Mouse (Mus musculus) E14TG2a.4 (cell line): ENCODE results near the gene Crx.

ENCODE experiments used
- CTCF ChIP-seq: conservative IDR thresholded peaks from 2 replicates; pipeline ENCODE4 v1.5.1; 2014; ENCODE audit warnings: low read length
- NANOG ChIP-seq: IDR thresholded peaks from 2 replicates; pipeline ENCODE4 v1.6.1; 2014; ENCODE audit warnings: borderline replicate concordance, low read length, mixed read lengths
- POU5F1 ChIP-seq: IDR thresholded peaks from 2 replicates; pipeline ENCODE4 v1.6.1; 2014; ENCODE audit warnings: low read length, borderline replicate concordance

DNA sequence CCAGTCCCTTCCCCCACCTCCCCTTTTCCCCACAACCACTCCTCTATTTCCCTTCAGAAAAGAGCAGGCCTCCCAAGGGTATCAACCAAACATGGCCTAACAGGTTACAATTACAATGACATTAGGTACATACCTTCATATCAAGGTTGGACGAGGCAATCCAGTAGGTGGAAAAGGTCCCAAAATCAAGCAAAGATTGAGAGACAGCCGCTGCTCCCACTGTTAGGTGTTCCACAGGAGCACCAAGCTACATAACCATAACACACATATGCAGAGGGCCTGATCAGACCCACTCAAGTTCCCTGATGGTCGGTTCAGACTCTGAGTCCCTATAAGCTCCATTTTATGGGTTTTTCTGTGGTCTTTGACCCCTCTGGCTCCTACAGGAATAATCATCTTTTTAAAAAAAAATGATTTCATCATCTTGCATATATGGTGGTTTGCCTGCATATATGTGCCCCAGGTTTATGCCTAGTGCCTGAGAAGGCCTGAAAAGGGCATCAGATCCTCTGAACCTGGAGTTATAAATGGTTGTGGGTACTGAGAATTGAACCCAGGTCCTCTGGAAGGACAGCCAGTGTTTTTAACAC lies 36.5 kb upstream of the Crx start:
- no peak for TF ChIP-seq CTCF
- no peak for TF ChIP-seq NANOG
- TF ChIP-seq POU5F1, result no peak
